Mouse (Mus musculus): ENCODE measurements around the gene A430078G23Rik. TPM values are rescaled to one million over a fixed set of nuclear protein-coding genes. Genes with fewer than 3 reads are reported as not detected.

A430078G23Rik gene
- polyA plus RNA-seq, 1 experiment from 2014 or later: 1.7 TPM

DNA sequence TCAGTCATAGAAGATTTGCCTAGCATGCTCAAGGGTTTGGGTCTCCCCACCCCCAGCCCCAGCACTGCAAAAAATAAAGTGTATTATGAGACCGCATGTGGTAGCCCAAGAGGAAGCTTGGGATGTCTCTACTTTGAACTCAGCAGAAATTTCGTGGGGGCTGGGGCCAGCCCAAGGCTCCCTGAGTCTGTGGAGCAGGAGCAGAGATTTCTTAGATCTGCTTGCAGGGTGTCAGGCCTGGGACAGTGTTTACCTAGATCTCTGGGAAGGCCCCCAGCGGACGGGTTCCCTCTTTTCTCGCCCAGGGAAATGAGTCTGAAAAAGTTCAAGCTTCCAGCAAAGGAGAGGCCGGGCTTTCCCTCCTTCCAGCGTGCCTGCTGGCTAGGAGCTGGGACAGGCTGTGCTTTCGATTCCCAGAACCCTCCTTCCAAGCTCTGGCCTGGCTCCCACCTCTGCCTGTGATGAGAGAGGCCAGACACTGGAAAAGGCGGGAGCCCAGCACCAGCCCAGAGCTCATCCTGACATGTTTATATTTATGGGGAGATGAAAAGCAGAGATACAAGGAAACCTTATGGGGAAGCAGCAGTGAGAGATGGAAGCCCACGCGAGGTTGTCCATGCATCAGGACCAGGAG lies 23.5 kb downstream of the A430078G23Rik start:
- Histone ChIP-seq H3K27ac (ENCODE audit: low read depth) (no peak overlapping the region), H3K4me2 (ENCODE audit: low read depth, low read length) (no peak overlapping the region), H3K27me3 (ENCODE audit: insufficient read depth, low read length) (no peaks in the 10 kb centered on the region), H3K9me3 (ENCODE audit: low read length) (no peaks in the 10 kb centered on the region), H3K4me3 (ENCODE audit: low read depth, low read length) (no peak overlapping the region), H3K4me1 (ENCODE audit: insufficient read depth) (no peaks in the 10 kb centered on the region), H3K9ac (replicated peaks) (no peak overlapping the region), H3K36me3 (replicated peaks; ENCODE audit: insufficient read depth, low read length) (no peaks in the 10 kb centered on the region)
- ATAC-seq: no peak
- 64% methylated on average over 11 of the region's 11 CpGs for WGBS (ENCODE audit: insufficient replicate concordance)
- no peak for DNase-seq
- TF ChIP-seq EP300 (IDR thresholded peaks at IDR 0.05; ENCODE audit: low read depth) (no peak), CTCF (IDR thresholded peaks at IDR 0.05; ENCODE audit: low read depth) (no peak)

DNA sequence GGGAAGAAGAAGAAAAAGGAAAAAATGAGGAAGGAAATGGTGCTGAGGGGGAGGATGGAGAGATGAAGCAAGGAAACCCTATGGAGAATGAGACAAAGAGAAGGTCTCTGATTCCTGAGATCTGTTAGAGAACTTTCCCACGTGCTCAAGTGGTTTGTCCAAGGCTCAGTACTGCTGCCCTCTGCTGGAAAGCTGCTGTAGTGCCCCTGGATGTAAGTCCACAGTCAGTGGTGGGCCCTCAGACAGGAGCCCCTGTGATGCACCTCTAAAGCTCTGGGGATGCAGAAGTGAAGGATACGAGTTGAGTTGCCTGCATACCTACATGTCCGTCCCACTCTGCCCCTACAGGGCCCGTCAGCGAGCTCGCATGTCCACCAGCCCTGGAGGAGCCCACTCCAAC lies 34.1 kb downstream of the A430078G23Rik start:
- ATAC-seq: peak; percentile 53
- Histone ChIP-seq H3K9me3 (ENCODE audit: low read length) (no peaks in the 10 kb centered on the region), H3K4me3 (ENCODE audit: low read depth, low read length) (no peak overlapping the region), H3K27me3 (ENCODE audit: insufficient read depth, low read length) (no peaks in the 10 kb centered on the region), H3K4me1 (ENCODE audit: insufficient read depth) (0 out of 2 replicates have a peak, but pooled peaks cover 1% of the 10 kb centered on the region), H3K36me3 (replicated peaks; ENCODE audit: insufficient read depth, low read length) (no peaks in the 10 kb centered on the region), H3K9ac (replicated peaks) (no peak overlapping the region), H3K27ac (ENCODE audit: low read depth) (no peak overlapping the region), H3K4me2 (ENCODE audit: low read depth, low read length) (no peak overlapping the region)
- TF ChIP-seq EP300 (IDR thresholded peaks at IDR 0.05; ENCODE audit: low read depth) (no peak), CTCF (IDR thresholded peaks at IDR 0.05; ENCODE audit: low read depth) (peak; percentile 88)
- peak; percentile 77 for DNase-seq
- 47% methylated on average over 6 of the region's 6 CpGs for WGBS (ENCODE audit: insufficient replicate concordance)

DNA sequence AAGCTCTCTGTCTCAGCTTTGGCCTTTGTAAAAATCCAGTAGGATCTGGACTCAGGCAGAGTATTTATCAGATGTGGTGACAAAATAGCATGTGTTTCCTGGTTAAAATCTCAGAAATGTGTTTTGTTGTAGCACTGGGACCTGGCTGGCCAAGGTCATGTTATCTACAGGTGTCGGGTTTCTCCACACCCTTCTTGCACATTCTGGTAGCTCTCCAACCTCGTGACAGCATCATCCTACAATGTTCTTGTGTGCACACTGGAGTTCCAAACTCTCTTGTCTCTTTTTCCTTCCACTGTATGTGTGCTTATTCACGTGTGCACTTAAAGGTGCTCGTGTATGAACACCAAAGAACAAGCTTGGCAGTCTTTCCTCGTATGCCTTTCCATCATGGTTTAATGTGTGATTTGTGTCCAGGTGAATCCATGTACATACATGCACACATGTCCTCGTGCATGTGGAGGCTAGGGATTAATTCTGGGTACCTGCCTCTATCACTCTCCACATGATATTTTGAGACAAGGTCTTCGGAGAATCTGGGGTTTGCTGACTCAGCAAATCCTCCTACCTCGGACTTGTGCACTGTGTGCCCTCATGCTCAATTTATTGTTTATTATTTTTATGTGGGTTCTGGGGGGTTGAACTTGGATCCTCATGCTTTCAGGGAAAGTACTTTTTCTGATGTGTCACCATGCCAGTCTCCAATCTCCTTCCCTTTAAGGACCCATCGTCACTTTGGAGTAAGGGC lies 35.5 kb downstream of the A430078G23Rik start:
- Histone ChIP-seq H3K9ac (replicated peaks) (no peak overlapping the region), H3K9me3 (ENCODE audit: low read length) (no peaks in the 10 kb centered on the region), H3K36me3 (replicated peaks; ENCODE audit: insufficient read depth, low read length) (0 out of 2 replicates have a peak, but pooled peaks cover 3% of the 10 kb centered on the region), H3K4me2 (ENCODE audit: low read depth, low read length) (no peak overlapping the region), H3K4me3 (ENCODE audit: low read depth, low read length) (no peak overlapping the region), H3K27me3 (ENCODE audit: insufficient read depth, low read length) (no peaks in the 10 kb centered on the region), H3K27ac (ENCODE audit: low read depth) (no peak overlapping the region), H3K4me1 (ENCODE audit: insufficient read depth) (peaks cover 7% of the 10 kb centered on the region)
- DNase-seq (no peak), ATAC-seq (no peak)
- TF ChIP-seq CTCF (IDR thresholded peaks at IDR 0.05; ENCODE audit: low read depth) (no peak), EP300 (IDR thresholded peaks at IDR 0.05; ENCODE audit: low read depth) (no peak)
- 69% methylated on average over 9 of the region's 9 CpGs for WGBS (ENCODE audit: insufficient replicate concordance)

DNA sequence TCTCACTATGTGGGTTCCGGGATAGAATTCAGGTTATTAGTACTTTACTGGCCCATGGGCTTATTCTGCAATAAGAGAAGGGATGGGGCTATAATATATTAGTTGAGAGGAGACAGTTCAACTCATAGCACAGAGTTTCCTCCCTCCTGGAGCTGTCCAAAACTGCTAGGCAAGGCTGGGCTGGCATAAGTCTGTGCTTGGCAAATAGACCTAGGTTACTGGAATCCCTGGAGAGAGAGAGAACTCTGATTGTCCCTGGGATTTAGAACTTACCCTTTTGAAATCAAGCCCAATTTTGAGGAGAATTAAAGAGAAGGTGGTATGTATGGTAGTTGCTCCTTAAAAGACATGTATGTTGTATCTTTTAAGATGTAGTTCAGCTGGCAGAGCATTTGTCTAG lies 36.3 kb downstream of the A430078G23Rik start:
- Histone ChIP-seq H3K9ac (replicated peaks) (no peak overlapping the region), H3K4me1 (ENCODE audit: insufficient read depth) (peaks cover 11% of the 10 kb centered on the region), H3K36me3 (replicated peaks; ENCODE audit: insufficient read depth, low read length) (0 out of 2 replicates have a peak, but pooled peaks cover 3% of the 10 kb centered on the region), H3K4me3 (ENCODE audit: low read depth, low read length) (no peak overlapping the region), H3K27ac (ENCODE audit: low read depth) (no peak overlapping the region), H3K9me3 (ENCODE audit: low read length) (no peaks in the 10 kb centered on the region), H3K27me3 (ENCODE audit: insufficient read depth, low read length) (no peaks in the 10 kb centered on the region), H3K4me2 (ENCODE audit: low read depth, low read length) (no peak overlapping the region)
- DNase-seq (no peak), ATAC-seq (no peak)
- no peak for TF ChIP-seq CTCF (IDR thresholded peaks at IDR 0.05; ENCODE audit: low read depth)
- no peak for TF ChIP-seq EP300 (IDR thresholded peaks at IDR 0.05; ENCODE audit: low read depth)
- WGBS (ENCODE audit: insufficient replicate concordance): 88% methylated on average over 1 of the region's 1 CpGs

DNA sequence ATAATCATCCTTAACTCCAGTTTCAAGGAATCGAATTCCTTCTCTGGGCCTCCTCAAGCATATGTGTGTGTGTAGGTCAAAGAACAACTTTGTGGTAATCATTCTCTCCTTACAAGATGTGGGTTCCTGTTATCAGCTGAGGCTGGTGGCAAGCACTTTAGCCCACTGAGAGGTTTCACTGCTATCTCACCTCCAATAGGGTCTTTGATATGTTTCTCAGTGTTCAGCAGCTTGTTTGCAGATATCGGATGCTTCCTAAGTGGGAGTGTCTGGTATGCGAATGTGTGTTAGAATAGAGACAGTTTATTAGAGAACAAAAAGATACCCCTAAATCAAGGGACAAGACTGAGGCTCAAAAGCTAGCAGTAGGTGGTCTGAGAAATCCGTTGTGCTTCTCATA lies 39.1 kb downstream of the A430078G23Rik start:
- Histone ChIP-seq H3K4me3 (ENCODE audit: low read depth, low read length) (peak overlapping the region; percentile 73), H3K27me3 (ENCODE audit: insufficient read depth, low read length) (no peaks in the 10 kb centered on the region), H3K9ac (replicated peaks) (peak overlapping the region; percentile 77), H3K4me1 (ENCODE audit: insufficient read depth) (peaks cover 14% of the 10 kb centered on the region), H3K36me3 (replicated peaks; ENCODE audit: insufficient read depth, low read length) (0 out of 2 replicates have a peak, but pooled peaks cover 8% of the 10 kb centered on the region), H3K4me2 (ENCODE audit: low read depth, low read length) (peak overlapping the region; percentile 83), H3K27ac (ENCODE audit: low read depth) (no peak overlapping the region), H3K9me3 (ENCODE audit: low read length) (no peaks in the 10 kb centered on the region)
- TF ChIP-seq EP300 (IDR thresholded peaks at IDR 0.05; ENCODE audit: low read depth) (no peak), CTCF (IDR thresholded peaks at IDR 0.05; ENCODE audit: low read depth) (no peak)
- WGBS (ENCODE audit: insufficient replicate concordance): 39% methylated on average over 4 of the region's 4 CpGs
- DNase-seq (no peak), ATAC-seq (no peak)
